Mouse (Mus musculus): Measurements from ENCODE around the gene Gmnn. TPM values are rescaled to one million over a fixed set of nuclear protein-coding genes. Genes with fewer than 3 reads are reported as not detected.

Gene Gmnn
- polyA plus RNA-seq, 1 experiment from 2014 or later, result 69.8 TPM

GRCm38 (mm10) chr13:24762254-24762653, 531 bp upstream of the Gmnn start:
- peak overlapping the region; percentile 69 for H3K4me2 ChIP-seq (ENCODE audit: low read length)
- no peaks in the 10 kb centered on the region for H3K27me3 ChIP-seq (ENCODE audit: insufficient read depth, low read length)
- no peaks in the 10 kb centered on the region for H3K9me3 ChIP-seq (replicated peaks; ENCODE audit: low read length)
- H3K9ac ChIP-seq (ENCODE audit: low read depth, low read length), result no peak overlapping the region; the same call in 1 of the 2 replicates
- ATAC-seq (replicated peaks; ENCODE audit: low FRiP score, low read depth) (no peak), DNase-seq (ENCODE audit: low spot score) (no peak)
- no peaks in the 10 kb centered on the region for H3K4me1 ChIP-seq (replicated peaks; ENCODE audit: insufficient read depth, low read length)
- TF ChIP-seq CTCF (IDR thresholded peaks at IDR 0.05; ENCODE audit: low read depth), result no peak
- H3K27ac ChIP-seq, result no peak overlapping the region
- no peaks in the 10 kb centered on the region for H3K36me3 ChIP-seq (ENCODE audit: insufficient read depth, low read length)
- H3K4me3 ChIP-seq (replicated peaks; ENCODE audit: low read depth, low read length), result peak overlapping the region; percentile 77
- 30% methylated on average over 4 of the region's 4 CpGs for WGBS

- 7% methylated on average over 10 of the region's 10 CpGs for WGBS
- Histone ChIP-seq H3K27me3 (ENCODE audit: insufficient read depth, low read length) (no peaks in the 10 kb centered on the region), H3K36me3 (ENCODE audit: insufficient read depth, low read length) (no peaks in the 10 kb centered on the region), H3K4me2 (ENCODE audit: low read length) (peak overlapping the region; percentile 69), H3K4me1 (replicated peaks; ENCODE audit: insufficient read depth, low read length) (no peaks in the 10 kb centered on the region), H3K9ac (ENCODE audit: low read depth, low read length) (peak overlapping the region; percentile 75; the same call in 1 of the 2 replicates), H3K9me3 (replicated peaks; ENCODE audit: low read length) (no peaks in the 10 kb centered on the region), H3K4me3 (replicated peaks; ENCODE audit: low read depth, low read length) (peak overlapping the region; percentile 77), H3K27ac (peak overlapping the region; percentile 85)
- TF ChIP-seq CTCF (IDR thresholded peaks at IDR 0.05; ENCODE audit: low read depth), result no peak
- DNase-seq (ENCODE audit: low spot score) (no peak), ATAC-seq (replicated peaks; ENCODE audit: low FRiP score, low read depth) (no peak)
Measured at GRCm38 (mm10) chr13:24761083-24761402, 680 bp downstream of the Gmnn start.

- 0 out of 2 replicates have a peak, but pooled peaks cover 5% of the 10 kb centered on the region for H3K36me3 ChIP-seq (ENCODE audit: insufficient read depth, low read length)
- peak overlapping the region; percentile 77 for H3K4me3 ChIP-seq (replicated peaks; ENCODE audit: low read depth, low read length)
- no peak overlapping the region for H3K27ac ChIP-seq
- DNase-seq (ENCODE audit: low spot score) (no peak), ATAC-seq (replicated peaks; ENCODE audit: low FRiP score, low read depth) (no peak)
- no peaks in the 10 kb centered on the region for H3K27me3 ChIP-seq (ENCODE audit: insufficient read depth, low read length)
- H3K9me3 ChIP-seq (replicated peaks; ENCODE audit: low read length), result no peaks in the 10 kb centered on the region
- H3K9ac ChIP-seq (ENCODE audit: low read depth, low read length), result peak overlapping the region; percentile 75; the same call in 1 of the 2 replicates
- H3K4me2 ChIP-seq (ENCODE audit: low read length), result peak overlapping the region; percentile 69
- TF ChIP-seq CTCF (IDR thresholded peaks at IDR 0.05; ENCODE audit: low read depth), result no peak
- no peaks in the 10 kb centered on the region for H3K4me1 ChIP-seq (replicated peaks; ENCODE audit: insufficient read depth, low read length)
- 50% methylated on average over 5 of the region's 5 CpGs for WGBS
Measured at GRCm38 (mm10) chr13:24760351-24760870, 1.3 kb downstream of the Gmnn start.

GRCm38 (mm10) chr13:24759451-24759850, 2.3 kb downstream of the Gmnn start:
- DNase-seq (ENCODE audit: low spot score) (no peak), ATAC-seq (replicated peaks; ENCODE audit: low FRiP score, low read depth) (no peak)
- H3K4me2 ChIP-seq (ENCODE audit: low read length), result no peak overlapping the region
- no peaks in the 10 kb centered on the region for H3K27me3 ChIP-seq (ENCODE audit: insufficient read depth, low read length)
- TF ChIP-seq CTCF (IDR thresholded peaks at IDR 0.05; ENCODE audit: low read depth), result no peak
- WGBS, result 89% methylated on average over 10 of the region's 10 CpGs
- no peak overlapping the region for H3K27ac ChIP-seq
- no peak overlapping the region for H3K4me3 ChIP-seq (replicated peaks; ENCODE audit: low read depth, low read length)
- H3K4me1 ChIP-seq (replicated peaks; ENCODE audit: insufficient read depth, low read length), result no peaks in the 10 kb centered on the region
- no peaks in the 10 kb centered on the region for H3K9me3 ChIP-seq (replicated peaks; ENCODE audit: low read length)
- H3K9ac ChIP-seq (ENCODE audit: low read depth, low read length), result no peak overlapping the region
- 0 out of 2 replicates have a peak, but pooled peaks cover 6% of the 10 kb centered on the region for H3K36me3 ChIP-seq (ENCODE audit: insufficient read depth, low read length)

GRCm38 (mm10) chr13:24757820-24758564, 3.7 kb downstream of the Gmnn start:
- peaks cover 11% of the 10 kb centered on the region; the same call in 1 of the 2 replicates for H3K36me3 ChIP-seq (ENCODE audit: insufficient read depth, low read length)
- no peaks in the 10 kb centered on the region for H3K4me1 ChIP-seq (replicated peaks; ENCODE audit: insufficient read depth, low read length)
- H3K9ac ChIP-seq (ENCODE audit: low read depth, low read length), result no peak overlapping the region
- ATAC-seq (replicated peaks; ENCODE audit: low FRiP score, low read depth) (no peak), DNase-seq (ENCODE audit: low spot score) (no peak)
- no peaks in the 10 kb centered on the region for H3K9me3 ChIP-seq (replicated peaks; ENCODE audit: low read length)
- H3K27ac ChIP-seq, result no peak overlapping the region
- H3K4me2 ChIP-seq (ENCODE audit: low read length), result no peak overlapping the region
- 85% methylated on average over 12 of the region's 12 CpGs for WGBS
- no peak overlapping the region for H3K4me3 ChIP-seq (replicated peaks; ENCODE audit: low read depth, low read length)
- H3K27me3 ChIP-seq (ENCODE audit: insufficient read depth, low read length), result no peaks in the 10 kb centered on the region
- no peak for TF ChIP-seq CTCF (IDR thresholded peaks at IDR 0.05; ENCODE audit: low read depth)

GRCm38 (mm10) chr13:24756756-24757155, 5.0 kb downstream of the Gmnn start:
- Histone ChIP-seq H3K4me2 (ENCODE audit: low read length) (no peak overlapping the region), H3K36me3 (ENCODE audit: insufficient read depth, low read length) (peaks cover 14% of the 10 kb centered on the region; the same call in 1 of the 2 replicates), H3K9ac (ENCODE audit: low read depth, low read length) (no peak overlapping the region), H3K4me1 (replicated peaks; ENCODE audit: insufficient read depth, low read length) (no peaks in the 10 kb centered on the region), H3K27me3 (ENCODE audit: insufficient read depth, low read length) (no peaks in the 10 kb centered on the region), H3K27ac (no peak overlapping the region), H3K4me3 (replicated peaks; ENCODE audit: low read depth, low read length) (no peak overlapping the region), H3K9me3 (replicated peaks; ENCODE audit: low read length) (no peaks in the 10 kb centered on the region)
- TF ChIP-seq CTCF (IDR thresholded peaks at IDR 0.05; ENCODE audit: low read depth), result no peak
- 94% methylated on average over 3 of the region's 3 CpGs for whole genome bisulfite sequencing
- DNase-seq (ENCODE audit: low spot score) (no peak), ATAC-seq (replicated peaks; ENCODE audit: low FRiP score, low read depth) (no peak)

Measured in kidney, postnatal 0 days (tissue).